Mouse (Mus musculus) myocyte (in vitro differentiated cells): ENCODE data around the gene Zfp473.

ENCODE experiments used
- CEBPB ChIP-seq: IDR thresholded peaks from 2 replicates; pipeline ENCODE4 v1.6.1; 2011; ENCODE audit warnings: mild to moderate bottlenecking, moderate library complexity; ENCODE audit not compliant: poor library complexity, insufficient read depth, severe bottlenecking
- POLR2A ChIP-seq: IDR thresholded peaks from one replicate; pipeline ENCODE4 v1.6.1; 2011; ENCODE audit warnings: low read depth, mild to moderate bottlenecking, control low read depth, moderate library complexity; ENCODE audit not compliant: insufficient read length

DNA sequence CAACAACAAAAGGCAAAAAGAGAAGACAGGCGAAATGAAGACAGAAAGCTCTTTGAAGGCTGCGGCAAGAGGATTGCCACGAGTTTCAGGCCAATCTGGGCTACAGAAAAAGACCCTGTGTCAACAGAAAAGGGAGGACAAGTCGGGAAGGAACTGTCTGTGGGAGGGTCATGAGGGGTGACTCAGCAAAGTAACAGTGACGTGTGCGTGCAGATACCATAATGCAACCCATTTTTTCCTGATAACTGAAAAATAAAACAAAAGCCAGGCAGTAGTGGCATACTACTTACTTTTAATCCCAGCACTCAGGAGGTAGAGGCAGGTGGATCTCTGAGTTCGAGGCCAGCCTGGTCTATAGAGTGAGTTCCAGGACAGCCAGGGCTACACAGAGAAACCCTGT is 52.9 kb downstream of the Zfp473 start:
- no peak for TF ChIP-seq POLR2A
- TF ChIP-seq CEBPB = no peak
